Mouse (Mus musculus) erythroblast, adult 5-6 weeks (primary cell): ENCODE data around the gene Ly6g5b. TPM values are rescaled to one million over a fixed set of nuclear protein-coding genes. Genes with fewer than 3 reads are reported as not detected.

Experiments used
- ATAC-seq: replicated peaks from 2 replicates; pipeline ENCODE4 v1.8.0; 2016; ENCODE audit warnings: moderate number of reproducible peaks, mild to moderate bottlenecking, moderate TSS enrichment, inconsistent platforms; ENCODE audit not compliant: poor library complexity, low FRiP score, severe bottlenecking
- total RNA-seq, 2 experiments: library from RNA; stranded (forward) in 1 of 2; stranded (reverse) in 1 of 2; fragments of 150-400 nt in 1 of 2; fragments of 200-764, 138-1000 nt in 1 of 2; gene quantifications; 2 replicates each; pipeline versions ENCODE4 v1.2.3 to v1.2.4; 2015 to 2017; ENCODE audit warnings: low replicate concordance in 2 of 2

Ly6g5b gene
- total RNA-seq, 2 experiments from 2014 or later, result 0.34 to 7.7 TPM

DNA sequence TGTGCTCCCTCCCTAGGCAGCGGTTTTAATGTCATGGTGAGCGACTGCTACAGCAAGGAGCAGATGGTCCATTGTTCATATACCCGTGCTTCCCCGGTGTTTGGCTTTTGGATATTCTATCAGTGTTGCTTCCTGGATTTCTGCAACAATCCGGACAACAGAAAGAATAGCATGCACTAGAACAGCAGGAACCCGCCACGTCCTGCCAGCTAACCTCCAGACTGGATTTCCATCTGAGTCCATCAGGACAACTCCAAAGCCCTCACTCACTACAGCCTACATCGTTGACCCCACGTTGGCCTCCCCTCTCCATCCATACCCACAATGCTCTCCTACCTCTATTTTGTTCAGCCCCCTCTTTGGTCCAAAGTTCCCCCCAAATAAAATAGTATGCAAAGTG, 3.5 kb downstream of the Ly6g5b start:
- ATAC-seq, result no peak

DNA sequence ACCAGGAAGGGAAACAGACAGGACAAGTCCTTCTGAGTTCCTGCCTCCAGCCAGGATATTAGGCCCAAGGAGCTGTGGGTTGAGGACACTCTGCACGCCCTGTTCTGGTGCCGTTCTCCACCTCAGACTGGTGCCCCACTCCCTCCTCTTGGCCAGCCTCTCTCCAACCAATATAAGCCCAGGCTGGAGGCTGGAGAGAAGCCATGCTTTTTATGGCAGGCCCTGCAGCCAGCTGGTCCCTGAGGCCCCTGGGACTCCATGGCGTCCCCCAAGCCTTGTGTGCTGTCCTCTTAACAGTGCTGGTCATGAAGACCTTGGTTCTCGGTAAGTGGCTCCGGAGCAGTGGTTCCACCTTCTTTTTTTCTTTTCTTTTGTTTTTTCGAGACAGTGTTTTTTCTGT, 7.1 kb downstream of the Ly6g5b start, which contains the start of gene Ly6g5c:
Gene Ly6g5c (plus strand): TSS at position 183 of the 400 bp plus-strand sequence.
- no peak for ATAC-seq

DNA sequence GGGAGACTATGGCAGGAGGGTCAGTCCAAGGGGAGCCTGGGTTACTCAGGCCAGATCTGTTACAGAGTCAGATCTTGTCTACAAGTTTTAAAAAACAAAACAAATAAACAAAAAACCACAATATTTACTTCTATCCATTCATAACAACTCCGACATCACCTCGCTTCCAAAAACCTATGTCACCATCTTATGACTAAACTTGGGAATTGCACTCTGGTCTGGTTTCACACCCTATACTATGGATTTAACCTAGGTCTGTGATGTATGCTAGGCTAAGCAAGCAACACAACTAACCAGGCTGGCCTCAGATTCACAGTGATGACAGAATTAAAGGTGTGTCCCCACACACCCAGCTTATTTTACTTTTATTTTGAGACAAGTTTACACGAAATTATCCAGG, 8.7 kb downstream of the Ly6g5b start:
- no peak for ATAC-seq

DNA sequence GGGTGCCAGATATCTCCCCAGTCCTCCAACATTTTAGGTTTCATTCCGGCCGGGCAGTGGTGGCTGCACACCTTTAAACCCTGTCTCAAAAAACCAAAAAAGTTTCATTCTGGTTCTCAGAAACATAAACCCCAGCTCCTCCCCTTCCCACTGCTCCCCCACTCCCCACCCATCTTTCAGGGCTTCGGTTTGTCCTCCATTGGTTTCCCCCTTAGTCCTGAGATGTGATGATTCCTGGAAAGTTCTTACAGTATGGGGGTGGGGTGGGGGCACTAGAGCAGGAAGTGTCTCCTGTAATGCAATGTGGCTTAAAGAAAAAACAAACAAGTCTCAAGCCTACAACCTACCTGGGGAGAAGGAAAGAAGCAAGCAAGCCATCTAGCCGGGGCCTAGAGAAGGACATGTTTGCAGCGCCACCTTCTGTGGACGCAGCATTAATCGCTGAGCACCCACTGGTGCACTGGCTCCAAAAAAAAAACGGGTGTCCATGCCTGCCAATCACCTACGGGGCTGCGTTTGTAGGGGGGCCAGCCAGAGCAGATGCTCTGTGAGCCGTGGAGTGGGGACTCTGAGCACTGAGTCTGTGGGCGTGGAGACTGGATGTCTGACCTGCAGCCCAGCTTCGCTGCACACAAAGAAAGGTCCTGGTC, 9.4 kb downstream of the Ly6g5b start:
- peak; percentile 54 for ATAC-seq

- peak; percentile 81 for ATAC-seq
These were observed 10.5 kb downstream of the Ly6g5b start for GRCm38 (mm10) chr17:35104754-35105153.

- ATAC-seq, result no peak
These were observed 11.1 kb downstream of the Ly6g5b start for GRCm38 (mm10) chr17:35104079-35104478.

- no peak for ATAC-seq
These were observed 12.0 kb downstream of the Ly6g5b start for GRCm38 (mm10) chr17:35103221-35103690.

DNA sequence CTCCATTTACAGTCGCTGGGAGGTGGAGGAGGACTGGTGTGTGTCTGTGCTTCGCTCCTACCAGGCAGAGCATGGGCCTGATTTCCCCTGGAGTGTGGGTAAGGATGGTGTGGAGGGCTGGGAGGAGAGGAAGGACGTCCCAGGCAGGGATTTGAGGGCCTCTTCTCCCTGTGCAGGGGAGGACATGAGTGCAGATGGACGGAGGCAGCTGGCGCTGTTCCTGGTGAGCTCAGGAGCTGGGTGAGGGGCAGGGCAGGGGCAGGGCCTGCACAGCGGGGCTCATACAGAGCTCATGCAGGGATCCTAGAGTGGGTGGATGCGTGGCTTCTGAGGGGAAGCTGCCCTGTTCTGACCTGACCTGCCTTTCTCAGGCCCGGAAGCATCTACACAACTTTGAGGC, 12.9 kb downstream of the Ly6g5b start:
- ATAC-seq, result no peak

DNA sequence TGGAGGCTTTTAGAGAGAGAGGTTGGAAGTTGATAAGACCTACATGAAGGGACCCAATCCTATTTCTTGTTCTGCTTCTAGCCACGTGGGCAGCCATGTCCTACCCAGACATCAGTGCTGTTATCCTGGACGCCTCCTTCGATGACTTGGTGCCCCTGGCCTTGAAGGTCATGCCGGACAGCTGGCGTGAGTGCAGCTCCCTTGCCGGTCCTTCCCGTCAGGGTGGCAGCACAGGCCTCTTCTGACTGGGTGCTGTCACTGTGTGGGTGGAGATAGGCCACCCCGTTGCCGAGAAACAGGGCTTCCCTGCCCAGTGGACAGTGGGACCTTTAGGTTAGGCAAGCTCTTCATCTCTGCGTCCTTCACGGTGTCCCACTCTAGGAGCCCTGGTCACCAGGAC, 14.1 kb downstream of the Ly6g5b start:
- ATAC-seq, result no peak

- no peak for ATAC-seq
These were observed 14.9 kb downstream of the Ly6g5b start for GRCm38 (mm10) chr17:35100196-35100765.

DNA sequence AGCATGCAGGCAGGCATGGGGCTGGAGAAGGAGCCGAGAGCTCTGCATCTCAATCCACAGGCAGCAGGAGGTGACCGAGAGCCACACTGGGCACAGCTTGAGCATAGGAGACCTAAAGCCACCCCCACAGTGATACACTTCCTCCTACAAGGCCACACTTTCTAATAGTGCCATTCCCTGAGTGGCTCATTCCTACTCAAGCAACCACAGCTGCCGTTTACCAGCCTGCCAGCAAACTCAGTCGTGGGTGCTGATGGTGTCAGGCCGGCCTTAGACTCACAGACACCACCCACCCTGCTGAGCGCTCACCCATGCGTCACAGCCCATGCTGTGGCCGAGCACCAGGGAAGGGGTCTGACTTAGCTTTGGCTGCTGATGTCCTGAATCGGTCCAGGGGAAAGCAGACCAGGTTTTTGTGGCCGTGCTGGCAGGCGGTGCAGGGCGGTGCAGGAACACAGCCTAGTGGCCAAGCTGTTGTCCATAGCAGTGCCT, 18.0 kb downstream of the Ly6g5b start:
- ATAC-seq, result no peak

- ATAC-seq, result no peak
These were observed 18.6 kb downstream of the Ly6g5b start for GRCm38 (mm10) chr17:35096597-35096996.

GRCm38 (mm10) chr17:35094475-35095365, 20.5 kb downstream of the Ly6g5b start:
- no peak for ATAC-seq

DNA sequence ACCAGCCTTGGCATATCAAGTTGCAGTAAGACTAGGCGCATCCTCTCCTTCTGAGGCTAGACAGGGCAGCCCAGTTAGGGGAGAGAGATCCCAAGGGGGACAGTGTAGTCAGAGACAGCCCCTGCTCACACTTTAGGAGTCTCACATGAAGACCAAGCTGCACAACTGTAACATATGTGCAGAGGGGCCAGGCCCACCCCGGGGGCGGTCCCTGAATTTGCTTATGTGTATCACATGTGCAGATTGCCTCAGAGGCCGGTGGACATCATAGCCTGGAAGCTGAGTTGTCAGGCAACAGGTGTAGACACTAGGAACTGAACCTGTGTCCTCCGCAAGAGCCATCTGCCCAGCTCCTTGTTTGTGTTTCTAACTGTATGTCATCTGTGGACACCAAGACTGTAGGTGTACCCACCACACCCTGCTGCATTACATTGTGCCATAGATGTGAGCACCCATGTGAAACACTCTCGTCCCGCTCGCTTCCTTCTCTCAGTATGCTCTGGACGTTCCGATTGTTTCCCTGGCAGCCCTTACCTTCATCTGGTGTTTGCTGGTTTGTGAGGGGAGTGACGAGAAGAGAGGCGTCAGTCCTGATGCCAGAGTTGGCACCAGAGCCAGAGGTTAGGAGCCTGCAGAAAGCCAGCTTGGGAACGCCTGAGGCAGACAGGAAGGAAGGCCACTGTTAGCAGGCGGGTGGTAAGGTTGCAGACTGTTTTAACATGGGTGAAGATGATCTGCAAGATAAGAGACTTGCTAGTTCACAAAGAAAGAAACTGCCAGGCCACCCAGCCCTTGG, 22.6 kb downstream of the Ly6g5b start:
- ATAC-seq, result no peak

- peak; percentile 80 for ATAC-seq
These were observed 24.9 kb downstream of the Ly6g5b start for GRCm38 (mm10) chr17:35090166-35090932.

DNA sequence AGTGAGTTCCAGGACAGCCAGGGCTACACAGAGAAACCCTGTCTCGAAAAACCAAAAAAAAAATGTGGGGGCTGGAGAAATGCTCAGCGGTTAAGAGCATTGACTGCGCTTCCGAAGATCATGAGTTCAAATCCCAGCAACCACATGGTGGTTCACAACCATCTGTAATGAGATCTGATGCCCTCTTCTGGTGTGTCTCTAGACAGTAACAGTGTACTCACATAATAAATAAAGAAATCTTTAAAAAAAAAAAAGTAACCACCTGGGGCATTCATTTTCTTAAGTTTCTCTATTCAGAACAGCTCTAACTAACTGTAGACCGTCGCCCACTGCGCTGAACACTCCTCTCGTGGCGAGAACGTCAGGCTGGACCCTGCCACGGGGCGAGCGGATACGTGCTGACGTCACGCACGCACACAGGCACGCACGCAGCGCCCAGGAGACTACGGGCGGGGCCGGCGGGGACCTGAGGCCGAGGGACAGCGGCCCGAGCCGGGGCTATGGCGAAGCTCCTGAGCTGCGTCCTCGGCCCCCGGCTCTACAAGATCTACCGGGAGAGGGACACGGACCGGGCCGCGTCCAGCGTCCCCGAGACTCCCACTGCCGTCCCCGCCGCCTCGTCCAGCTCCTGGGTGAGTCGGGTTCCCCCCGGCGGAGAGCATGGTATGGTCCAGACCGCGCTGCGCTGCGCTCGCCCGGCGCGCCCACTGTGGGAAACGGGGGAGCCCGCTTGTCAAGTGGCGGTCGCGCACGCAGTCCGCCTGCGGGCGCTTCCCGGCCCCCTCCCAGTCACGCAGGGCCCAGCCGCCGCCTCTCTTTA, 26.2 kb downstream of the Ly6g5b start, which contains the start of gene Abhd16a:
Gene Abhd16a (plus strand): TSS at position 439 of the 820 bp plus-strand sequence.
- peak; percentile 90 for ATAC-seq

DNA sequence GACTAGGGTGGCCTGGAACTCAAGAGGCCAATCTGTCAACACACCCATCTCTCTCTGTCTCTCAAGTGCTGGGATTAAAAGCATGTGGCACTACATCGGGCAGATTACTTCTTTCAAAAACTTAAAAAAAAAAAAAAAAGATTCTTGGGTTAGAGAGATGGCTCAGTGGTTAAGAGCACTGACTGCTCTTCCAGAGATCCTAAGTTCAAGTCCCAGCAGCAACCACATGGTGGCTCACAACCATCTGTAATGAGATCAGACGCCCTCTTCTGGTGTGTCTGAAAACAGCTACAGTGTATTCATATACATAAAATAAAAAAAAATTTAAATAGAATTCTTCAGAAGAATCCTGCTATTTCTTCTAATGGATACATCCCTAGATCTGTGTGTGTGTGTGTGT, 27.1 kb downstream of the Ly6g5b start:
- no peak for ATAC-seq
